Mouse (Mus musculus) thymus, adult 2 months (tissue): ENCODE data around the gene Hist3h2a.

Source experiments
- CTCF ChIP-seq: fragments of 200-500 bp; IDR thresholded peaks from 2 replicates; pipeline ENCODE4 v1.5.1; 2012; ENCODE audit warnings: mild to moderate bottlenecking, control low read depth, low read length, moderate library complexity, borderline replicate concordance; ENCODE audit not compliant: control insufficient read depth, poor library complexity, insufficient read depth; ENCODE audit errors: extremely low read depth
- POLR2A ChIP-seq: fragments of 200-500 bp; IDR thresholded peaks from 2 replicates; pipeline ENCODE4 v1.6.1; 2012; ENCODE audit warnings: mild to moderate bottlenecking, low read length, control low read depth, moderate library complexity; ENCODE audit not compliant: control insufficient read depth, poor library complexity, insufficient read depth; ENCODE audit errors: extremely low read depth

DNA sequence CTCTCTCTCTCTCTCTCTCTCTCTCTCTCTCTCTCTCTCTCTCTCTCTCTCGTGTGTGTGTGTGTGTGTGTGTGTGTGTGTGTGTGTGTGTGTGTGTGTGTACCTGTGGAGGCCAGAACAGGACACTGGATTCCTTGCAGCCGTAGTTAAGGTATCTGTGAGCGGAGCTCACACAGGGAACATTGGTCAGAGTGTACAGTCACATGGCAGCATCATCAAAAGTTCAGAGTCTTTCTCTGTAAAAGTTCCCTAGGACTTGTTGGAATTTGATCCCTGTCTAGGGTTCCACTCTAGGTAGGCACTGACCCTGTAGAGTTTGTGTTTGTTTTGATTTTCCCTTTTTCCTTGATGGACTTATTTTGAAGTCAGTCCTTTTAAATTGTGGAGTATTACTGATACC is 27.8 kb upstream of the Hist3h2a start:
- TF ChIP-seq CTCF, result no peak
- TF ChIP-seq POLR2A, result no peak
